Comparison of ENCODE assay signal across 19 mouse cellular contexts in the genomic region with DNA sequence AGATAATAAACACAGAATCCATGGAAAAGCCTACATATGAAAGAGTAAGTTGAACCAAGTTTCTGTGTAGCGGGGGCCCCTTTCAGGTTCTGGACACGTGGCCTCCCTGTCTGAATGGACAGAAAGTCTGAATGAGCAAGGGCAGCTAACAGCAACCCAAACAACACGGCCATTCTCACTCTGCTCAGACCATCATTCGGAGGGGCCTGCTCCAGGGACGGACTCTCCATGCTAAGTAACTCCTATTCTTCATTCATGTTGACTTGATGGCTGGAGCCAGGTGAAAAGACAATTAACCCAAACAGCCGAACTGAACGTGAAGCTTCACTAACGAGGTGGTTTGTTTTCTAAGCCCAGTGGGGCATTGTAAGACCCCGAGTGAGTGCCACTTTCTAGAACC.
A peak's percentile ranks its signal among the peaks of the same experiment; 100 is the strongest.
DNase-seq lines count a peak whose midpoint lies in the region; ATAC-seq and TF ChIP-seq lines count a peak whose summit lies in the region.
"Had no signal": no experiment of that assay in that cellular context is flagged by ENCODE, and none has a peak within 500 bp of the region (broad histone marks: within the 10 kb centered on the region; RNA-seq: fewer than 3 reads in every experiment).

No protein-coding gene starts in this region.

- no peaks in the 10 kb centered on the region for H3K36me3 ChIP-seq in midbrain, embryonic 14.5 days (ENCODE audit: control insufficient read depth, insufficient read depth, low read length)
- H3K36me3 ChIP-seq in midbrain, embryonic 15.5 days (replicated peaks) = no peaks in the 10 kb centered on the region
- no peaks in the 10 kb centered on the region for H3K36me3 ChIP-seq in forebrain, embryonic 11.5 days (ENCODE audit: control insufficient read depth, insufficient read depth, low read length)
- no peaks in the 10 kb centered on the region for H3K36me3 ChIP-seq in forebrain, postnatal 0 days (ENCODE audit: insufficient read depth)
- no peaks in the 10 kb centered on the region for H3K36me3 ChIP-seq in neural tube, embryonic 13.5 days
- H3K36me3 ChIP-seq: intestine, embryonic 15.5 days; kidney, embryonic 15.5 days; lung, embryonic 15.5 days had no signal

- no peak for ATAC-seq in midbrain, embryonic 14.5 days (ENCODE audit: low FRiP score, low TSS enrichment)
- ATAC-seq in midbrain, embryonic 15.5 days (replicated peaks) = no peak
- ATAC-seq in forebrain, embryonic 11.5 days (replicated peaks; ENCODE audit: low FRiP score) = peak; percentile 49; the same call in 1 of the 2 replicates
- ATAC-seq in forebrain, postnatal 0 days = peak; percentile 62
- ATAC-seq in neural tube, embryonic 13.5 days (ENCODE audit: low read depth) = no peak

- 0 out of 2 replicates have a peak, but pooled peaks cover 4% of the 10 kb centered on the region for H3K4me1 ChIP-seq in midbrain, embryonic 14.5 days (ENCODE audit: control insufficient read depth, insufficient read depth, low read length)
- H3K4me1 ChIP-seq in midbrain, embryonic 15.5 days = no peaks in the 10 kb centered on the region
- peaks cover 14% of the 10 kb centered on the region; the same call in 1 of the 2 replicates for H3K4me1 ChIP-seq in forebrain, embryonic 11.5 days (replicated peaks; ENCODE audit: control insufficient read depth, insufficient read depth, low read length)
- H3K4me1 ChIP-seq in forebrain, postnatal 0 days (ENCODE audit: insufficient read depth) = no peaks in the 10 kb centered on the region
- peaks cover 15% of the 10 kb centered on the region for H3K4me1 ChIP-seq in neural tube, embryonic 13.5 days (replicated peaks)
- H3K4me1 ChIP-seq: intestine, embryonic 15.5 days; kidney, embryonic 15.5 days; lung, embryonic 15.5 days had no signal

- H3K27ac ChIP-seq in midbrain, embryonic 14.5 days (replicated peaks; ENCODE audit: low read depth, low read length) = no peak overlapping the region
- no peak overlapping the region for H3K27ac ChIP-seq in midbrain, embryonic 15.5 days
- H3K27ac ChIP-seq in forebrain, embryonic 11.5 days (ENCODE audit: low read depth, low read length) = peak overlapping the region; percentile 37; the same call in 1 of the 2 replicates
- H3K27ac ChIP-seq in forebrain, postnatal 0 days (ENCODE audit: low read depth, low read length) = no peak overlapping the region
- H3K27ac ChIP-seq in neural tube, embryonic 13.5 days (replicated peaks) = no peak overlapping the region
- H3K27ac ChIP-seq: heart, adult 2 months; intestine, embryonic 15.5 days; kidney, embryonic 15.5 days; liver, embryonic 14.5 days; lung, embryonic 15.5 days had no signal

- no peaks in the 10 kb centered on the region for H3K9me3 ChIP-seq in midbrain, embryonic 14.5 days (ENCODE audit: control insufficient read depth, low read length)
- H3K9me3 ChIP-seq in midbrain, embryonic 15.5 days = no peaks in the 10 kb centered on the region
- H3K9me3 ChIP-seq in forebrain, embryonic 11.5 days (ENCODE audit: control insufficient read depth, low read length) = no peaks in the 10 kb centered on the region
- H3K9me3 ChIP-seq in forebrain, postnatal 0 days (ENCODE audit: low read length) = no peaks in the 10 kb centered on the region
- H3K9me3 ChIP-seq in neural tube, embryonic 13.5 days = no peaks in the 10 kb centered on the region
- H3K9me3 ChIP-seq: intestine, embryonic 15.5 days; kidney, embryonic 15.5 days; lung, embryonic 15.5 days had no signal

- peak; percentile 17 for DNase-seq in midbrain, embryonic 14.5 days
- peak; percentile 53 for DNase-seq in forebrain, embryonic 11.5 days (ENCODE audit: low spot score)
- DNase-seq in forebrain, postnatal 0 days = peak; percentile 19
- DNase-seq in frontal cortex, postnatal 25 days (ENCODE audit: low spot score in 2 of 2) = no peak
- no peak for DNase-seq in spleen, postnatal 36 days (ENCODE audit: low spot score in 2 of 2)
- no peak for DNase-seq in c-Kit-positive CD71-positive TER-119-positive erythroid progenitor cells, embryonic 14.5 days (ENCODE audit: low spot score)
- DNase-seq: B cell, adult 2 months; cerebellum, adult 9-11 months; gastrocnemius, postnatal 14 days; heart, adult 2 months; heart, postnatal 36 days; layer of hippocampus, postnatal 36 days; thymus, postnatal 14 days had no signal

- H3K4me2 ChIP-seq in midbrain, embryonic 14.5 days (ENCODE audit: low read length) = no peak overlapping the region
- no peak overlapping the region for H3K4me2 ChIP-seq in midbrain, embryonic 15.5 days
- peak overlapping the region; percentile 34 for H3K4me2 ChIP-seq in forebrain, embryonic 11.5 days (ENCODE audit: low read depth, low read length, severe bottlenecking)
- H3K4me2 ChIP-seq in forebrain, postnatal 0 days (ENCODE audit: low read depth) = no peak overlapping the region
- H3K4me2 ChIP-seq in neural tube, embryonic 13.5 days = peak overlapping the region; percentile 20; the same call in 1 of the 2 replicates
- H3K4me2 ChIP-seq: intestine, embryonic 15.5 days; kidney, embryonic 15.5 days; lung, embryonic 15.5 days had no signal

- no peak for TF ChIP-seq CTCF in forebrain, postnatal 0 days (IDR thresholded peaks at IDR 0.05; ENCODE audit: low read depth)

- WGBS in midbrain, embryonic 14.5 days = 64% methylated on average over 9 of the region's 9 CpGs
- WGBS in midbrain, embryonic 15.5 days = 60% methylated on average over 9 of the region's 9 CpGs
- WGBS in forebrain, embryonic 11.5 days = 30% methylated on average over 9 of the region's 9 CpGs
- 18% methylated on average over 9 of the region's 9 CpGs for WGBS in forebrain, postnatal 0 days
- 37% methylated on average over 9 of the region's 9 CpGs for WGBS in neural tube, embryonic 13.5 days

- no peak overlapping the region for H3K4me3 ChIP-seq in midbrain, embryonic 14.5 days (replicated peaks; ENCODE audit: low read depth, low read length)
- no peak overlapping the region for H3K4me3 ChIP-seq in midbrain, embryonic 15.5 days
- H3K4me3 ChIP-seq in forebrain, embryonic 11.5 days (ENCODE audit: low read depth, low read length) = no peak overlapping the region
- no peak overlapping the region for H3K4me3 ChIP-seq in forebrain, postnatal 0 days (ENCODE audit: low read depth, low read length)
- no peak overlapping the region for H3K4me3 ChIP-seq in neural tube, embryonic 13.5 days
- H3K4me3 ChIP-seq: heart, adult 2 months; intestine, embryonic 15.5 days; kidney, embryonic 15.5 days; lung, embryonic 15.5 days had no signal

- no peak overlapping the region for H3K9ac ChIP-seq in midbrain, embryonic 14.5 days (replicated peaks; ENCODE audit: low read length)
- H3K9ac ChIP-seq in midbrain, embryonic 15.5 days = no peak overlapping the region
- H3K9ac ChIP-seq in forebrain, embryonic 11.5 days (ENCODE audit: low read length) = no peak overlapping the region
- H3K9ac ChIP-seq in forebrain, postnatal 0 days = no peak overlapping the region
- no peak overlapping the region for H3K9ac ChIP-seq in neural tube, embryonic 13.5 days
- H3K9ac ChIP-seq: intestine, embryonic 15.5 days; kidney, embryonic 15.5 days; liver, embryonic 14.5 days; lung, embryonic 15.5 days had no signal

- no peaks in the 10 kb centered on the region for H3K27me3 ChIP-seq in midbrain, embryonic 14.5 days (ENCODE audit: control insufficient read depth, insufficient read depth, low read length)
- no peaks in the 10 kb centered on the region for H3K27me3 ChIP-seq in midbrain, embryonic 15.5 days (replicated peaks)
- no peaks in the 10 kb centered on the region for H3K27me3 ChIP-seq in forebrain, embryonic 11.5 days (ENCODE audit: control insufficient read depth, insufficient read depth, low read length)
- no peaks in the 10 kb centered on the region for H3K27me3 ChIP-seq in forebrain, postnatal 0 days (ENCODE audit: insufficient read depth, low read length)
- H3K27me3 ChIP-seq in neural tube, embryonic 13.5 days = no peaks in the 10 kb centered on the region
- H3K27me3 ChIP-seq: intestine, embryonic 15.5 days; kidney, embryonic 15.5 days; lung, embryonic 15.5 days had no signal

Comparison
In these comparisons a context has a peak if more than half of its experiments do, and no peak if none do; other contexts are left out.
1. H3K4me2 ChIP-seq: peak in forebrain, embryonic 11.5 days (single experiment) and neural tube, embryonic 13.5 days (single experiment); none in midbrain, embryonic 14.5 days (single experiment), midbrain, embryonic 15.5 days (single experiment) and forebrain, postnatal 0 days (single experiment).
2. ATAC-seq: peak in forebrain, embryonic 11.5 days (single experiment) and forebrain, postnatal 0 days (single experiment); none in midbrain, embryonic 14.5 days (single experiment), midbrain, embryonic 15.5 days (single experiment) and neural tube, embryonic 13.5 days (single experiment).
3. DNase-seq: peak in midbrain, embryonic 14.5 days (single experiment), forebrain, embryonic 11.5 days (single experiment) and forebrain, postnatal 0 days (single experiment); none in frontal cortex, postnatal 25 days (0 of 2), spleen, postnatal 36 days (0 of 2) and c-Kit-positive CD71-positive TER-119-positive erythroid progenitor cells, embryonic 14.5 days (single experiment).